Mouse (Mus musculus) adrenal gland, adult 8-10 months (tissue): ENCODE measurements around the gene Tmem88. TPM values are rescaled to one million over a fixed set of nuclear protein-coding genes. Genes with fewer than 3 reads are reported as not detected.
A peak's percentile ranks its signal among the peaks of the same experiment; 100 is the strongest.
"Not testable (repeated sequence)": the region's sequence is repeated elsewhere in the genome, so short reads cannot be mapped to it uniquely, and the experiment has no call there.

Experiments used
- DNase-seq: peaks from one replicate; pipeline ENCODE4 v3.0.0; 2022
- total RNA-seq, 4 experiments: library from RNA; stranded (reverse); gene quantifications; 2 replicates each; pipeline ENCODE4 v1.2.4; 2022

The Tmem88 gene
- total RNA-seq, 4 experiments from 2014 or later, result 6.3 to 16.0 (median 10.4) TPM

DNA sequence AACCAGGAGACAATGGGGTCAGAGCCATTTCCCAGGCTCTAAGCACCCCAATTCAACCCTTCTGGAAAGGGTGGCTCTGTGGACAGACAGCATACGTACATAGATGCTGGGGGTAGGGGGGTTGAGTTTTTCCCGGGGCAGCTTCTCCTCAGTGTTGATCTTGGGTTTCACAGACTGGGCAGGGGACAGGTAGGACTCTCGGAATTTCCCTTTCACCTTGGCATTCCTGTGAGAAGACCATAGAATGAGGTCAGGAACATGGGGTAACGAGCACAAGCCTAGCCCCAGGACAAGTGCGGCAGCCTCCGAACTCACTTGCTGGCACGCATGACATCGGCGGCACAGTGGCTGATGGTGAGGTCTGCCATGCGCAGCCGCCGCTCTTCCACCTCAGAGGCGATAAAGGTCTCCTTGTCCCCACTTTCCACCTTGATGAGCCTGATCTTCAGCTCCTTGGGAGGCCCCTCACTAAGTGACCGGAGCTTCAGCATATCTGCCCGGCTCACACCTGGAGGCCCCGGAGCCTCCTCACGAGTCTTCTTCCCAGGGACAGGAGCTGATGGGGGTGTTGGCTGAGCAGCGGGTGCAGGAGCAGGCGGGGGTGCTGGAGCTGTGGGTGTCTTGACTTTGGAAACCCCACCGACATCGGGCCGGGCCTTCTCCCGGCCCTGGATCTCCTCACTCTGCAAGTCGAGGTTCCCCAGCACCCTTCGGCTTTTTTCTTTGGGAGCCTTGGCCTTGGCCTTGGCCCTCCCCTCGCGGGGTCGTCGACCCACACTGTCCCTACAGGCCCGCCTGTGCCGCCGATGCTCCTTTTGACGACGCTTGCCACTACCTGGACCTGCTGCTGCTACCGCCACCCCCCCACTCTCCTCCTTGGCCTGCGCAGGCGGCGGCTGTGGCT, 5.9 kb upstream of the Tmem88 start:
- DNase-seq, result no peak

DNA sequence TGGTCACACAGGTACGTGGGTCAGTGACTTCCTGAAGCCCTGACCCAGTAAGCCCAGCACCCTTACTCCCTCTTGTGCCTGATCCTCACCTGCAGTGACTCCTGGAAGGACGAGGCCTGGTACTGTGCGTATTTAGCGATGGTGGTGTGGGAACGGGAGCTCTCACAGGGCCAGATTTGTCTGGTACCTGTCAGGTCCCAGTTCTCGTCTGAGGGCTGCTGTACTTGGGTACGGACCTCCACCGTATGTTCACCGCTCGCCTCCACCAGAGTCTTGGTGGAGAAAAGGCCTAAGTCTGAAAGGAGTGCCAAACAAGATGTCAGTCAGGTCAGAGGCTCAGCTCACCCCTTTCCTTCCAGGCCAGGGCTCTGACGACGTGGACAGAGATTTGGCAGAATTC, 4.0 kb upstream of the Tmem88 start:
- no peak for DNase-seq

DNA sequence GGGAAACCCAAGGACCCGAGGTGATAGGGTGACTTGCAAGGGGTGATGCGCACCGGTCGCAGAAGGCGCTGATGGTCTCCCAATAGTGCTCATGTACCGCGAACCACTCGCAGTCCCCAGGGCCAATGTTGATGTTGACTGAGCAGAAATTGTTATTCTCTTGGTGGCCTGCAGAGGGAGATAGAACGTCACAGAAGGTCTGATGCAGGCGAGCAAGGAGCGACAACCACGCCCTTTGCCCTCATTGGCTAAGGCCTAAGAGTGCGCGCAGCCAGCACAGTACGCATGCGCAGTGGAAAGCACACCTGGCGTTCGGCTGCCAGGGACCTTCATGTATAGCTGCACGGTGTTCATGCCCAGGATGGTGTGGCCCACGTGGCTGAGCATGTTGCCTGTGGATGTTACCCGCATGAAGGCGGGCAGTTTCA, 3.2 kb upstream of the Tmem88 start:
- peak; percentile 84 for DNase-seq

DNA sequence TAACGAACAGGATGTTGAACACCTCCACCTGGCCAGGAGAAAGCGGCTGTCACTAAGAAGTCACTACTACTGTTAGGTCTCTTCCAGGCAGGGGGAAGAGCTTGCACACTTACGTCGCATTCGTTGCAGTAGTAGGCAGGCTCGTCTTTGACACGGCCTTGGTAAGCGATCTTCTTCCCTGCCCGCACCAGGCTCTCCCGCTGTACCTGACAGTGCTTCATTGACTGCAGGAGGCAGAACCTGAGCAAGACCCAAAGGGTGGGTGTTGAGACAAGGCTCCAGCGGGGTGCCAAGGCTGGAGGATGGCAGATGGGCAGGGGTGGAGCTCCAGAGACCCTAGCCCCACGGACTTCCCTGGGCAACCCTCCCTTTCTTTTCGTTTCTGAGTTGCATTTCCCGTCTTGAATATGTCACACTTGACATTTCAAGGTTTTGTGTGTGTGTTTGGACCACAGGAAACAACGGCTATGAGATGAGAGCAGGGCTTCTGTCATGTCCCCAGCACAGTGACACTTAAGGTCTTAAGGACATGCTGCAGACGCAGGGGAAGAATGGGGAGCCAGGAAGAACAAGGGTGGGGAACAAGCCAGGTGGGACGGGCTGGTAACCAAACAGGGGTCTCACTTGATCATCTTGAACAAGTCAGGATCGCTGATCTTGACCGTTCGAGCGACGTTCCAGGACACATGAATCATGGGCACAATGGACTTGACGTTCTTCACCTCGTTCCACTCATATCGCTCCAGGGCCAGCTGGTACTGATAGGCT, 2.2 kb upstream of the Tmem88 start:
- no peak for DNase-seq

DNA sequence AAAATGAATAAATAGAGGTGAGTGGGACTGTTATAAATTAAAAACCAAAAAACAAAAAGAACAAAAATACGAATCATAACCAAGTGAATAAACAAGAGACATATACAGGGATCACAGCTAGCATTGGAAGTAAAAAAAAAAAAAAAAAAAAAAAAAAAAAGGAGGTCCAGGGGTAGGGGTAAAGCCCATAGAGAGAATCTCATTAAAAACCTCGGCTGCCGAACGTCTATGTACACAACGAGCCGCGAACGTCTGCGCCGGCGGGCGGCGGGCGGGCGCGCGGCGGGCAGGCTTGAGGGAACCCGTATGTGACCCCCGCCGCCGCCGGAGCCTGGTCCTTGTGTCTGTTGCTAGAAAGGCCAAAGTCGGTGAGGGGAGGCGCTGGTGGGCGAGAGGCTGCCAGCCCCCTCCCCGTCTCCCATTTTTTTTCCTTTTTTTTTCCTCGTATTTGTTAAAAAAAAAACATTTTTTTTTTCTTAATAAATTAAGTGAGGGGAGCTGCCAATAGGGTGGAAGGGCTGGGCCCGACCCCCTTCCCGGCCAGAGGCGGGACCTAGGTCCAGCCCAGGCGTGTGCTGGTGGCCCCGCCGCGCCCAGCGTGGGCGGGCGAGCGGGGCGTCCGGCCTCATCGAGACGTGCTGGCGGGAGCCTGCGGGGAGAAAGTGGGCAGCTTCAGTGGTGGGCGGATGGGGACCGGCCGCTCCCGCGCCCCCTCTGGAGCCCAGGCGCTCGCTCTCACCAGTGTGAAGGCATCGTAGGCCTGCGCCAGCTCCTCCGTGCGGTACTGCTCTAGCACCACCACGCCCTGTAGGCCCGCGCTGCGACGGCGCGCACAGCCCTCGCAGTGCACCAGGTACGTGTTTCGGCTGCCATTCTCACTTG, 1.4 kb upstream of the Tmem88 start:
- no peak for DNase-seq

DNA sequence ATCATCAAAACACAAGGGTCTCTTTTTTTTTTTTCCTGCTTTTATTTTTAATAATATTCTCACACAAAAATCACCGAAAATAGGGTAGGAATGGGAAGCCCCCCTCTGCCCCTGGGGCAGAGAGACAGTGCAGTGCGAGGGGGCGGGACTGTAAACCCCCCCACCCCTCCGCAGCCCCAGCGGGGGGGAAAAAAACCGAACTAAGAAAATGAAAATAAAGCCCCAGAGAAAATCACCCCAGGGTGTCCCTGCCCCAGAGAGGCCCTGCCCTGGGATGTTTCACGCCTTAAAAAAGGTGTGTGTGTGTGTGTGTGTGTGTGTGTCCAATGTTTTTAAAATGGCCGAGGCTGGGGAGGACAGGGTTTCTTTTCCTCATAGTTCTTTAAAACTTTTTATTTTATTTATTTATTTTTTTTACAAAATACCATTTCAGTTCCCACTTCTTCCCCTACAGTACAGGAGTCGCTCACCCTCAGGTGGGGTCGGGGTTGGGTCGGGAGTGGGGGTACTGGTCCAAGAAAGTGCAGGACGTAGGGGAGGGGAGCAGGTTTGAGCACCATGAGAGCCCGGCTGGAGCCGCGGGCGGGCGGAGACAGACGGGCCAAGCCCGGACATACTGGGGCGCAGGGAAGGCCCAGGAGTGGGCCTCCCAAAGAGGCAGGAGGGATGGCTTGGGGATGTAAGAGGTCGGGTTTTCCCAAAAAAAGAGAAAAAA, 609 bp upstream of the Tmem88 start:
- DNase-seq, result no peak

DNA sequence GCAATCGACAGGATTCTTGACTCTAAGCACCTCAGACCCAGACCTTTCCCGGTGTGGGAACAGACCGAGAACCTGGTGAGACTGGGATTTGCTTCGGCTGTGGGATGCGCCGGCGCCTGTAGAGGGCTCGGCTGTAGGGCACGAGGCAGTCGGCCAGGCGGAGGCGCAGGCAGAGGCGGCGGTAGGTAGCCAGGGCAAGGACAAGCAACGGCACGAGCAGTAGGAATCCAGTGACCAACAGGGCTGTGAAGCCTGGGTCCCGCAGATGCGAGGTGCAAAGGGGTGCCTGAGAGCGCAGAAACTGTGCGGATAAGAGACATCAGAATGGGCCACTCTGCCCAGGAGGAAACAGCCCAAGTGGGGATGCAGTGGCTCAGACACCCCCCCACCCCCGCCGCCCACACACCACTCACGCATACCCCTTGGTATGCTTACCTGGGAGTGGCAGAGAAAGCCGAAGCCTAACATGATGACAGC, 415 bp downstream of the Tmem88 start:
- DNase-seq, result no peak

DNA sequence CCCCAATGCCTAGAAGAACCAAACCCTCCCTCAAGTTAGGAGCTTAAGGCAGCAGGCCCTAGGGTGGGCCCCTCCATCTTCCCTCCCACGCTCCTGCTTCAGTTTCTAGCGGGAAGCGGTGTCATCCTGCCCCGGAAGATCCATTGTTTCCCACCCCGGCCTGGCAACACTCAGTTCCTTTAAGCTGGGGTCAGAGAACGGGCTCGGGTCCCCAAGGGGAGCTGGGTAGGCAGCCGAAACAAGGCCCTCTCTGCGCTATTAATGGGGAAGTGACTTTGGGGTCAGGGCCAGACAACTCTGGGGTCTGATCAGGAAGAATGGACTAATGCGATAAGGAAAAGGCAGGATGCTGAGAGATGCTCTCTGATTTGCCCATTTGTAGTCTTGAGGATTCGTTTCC, 1.3 kb downstream of the Tmem88 start:
- no peak for DNase-seq

DNA sequence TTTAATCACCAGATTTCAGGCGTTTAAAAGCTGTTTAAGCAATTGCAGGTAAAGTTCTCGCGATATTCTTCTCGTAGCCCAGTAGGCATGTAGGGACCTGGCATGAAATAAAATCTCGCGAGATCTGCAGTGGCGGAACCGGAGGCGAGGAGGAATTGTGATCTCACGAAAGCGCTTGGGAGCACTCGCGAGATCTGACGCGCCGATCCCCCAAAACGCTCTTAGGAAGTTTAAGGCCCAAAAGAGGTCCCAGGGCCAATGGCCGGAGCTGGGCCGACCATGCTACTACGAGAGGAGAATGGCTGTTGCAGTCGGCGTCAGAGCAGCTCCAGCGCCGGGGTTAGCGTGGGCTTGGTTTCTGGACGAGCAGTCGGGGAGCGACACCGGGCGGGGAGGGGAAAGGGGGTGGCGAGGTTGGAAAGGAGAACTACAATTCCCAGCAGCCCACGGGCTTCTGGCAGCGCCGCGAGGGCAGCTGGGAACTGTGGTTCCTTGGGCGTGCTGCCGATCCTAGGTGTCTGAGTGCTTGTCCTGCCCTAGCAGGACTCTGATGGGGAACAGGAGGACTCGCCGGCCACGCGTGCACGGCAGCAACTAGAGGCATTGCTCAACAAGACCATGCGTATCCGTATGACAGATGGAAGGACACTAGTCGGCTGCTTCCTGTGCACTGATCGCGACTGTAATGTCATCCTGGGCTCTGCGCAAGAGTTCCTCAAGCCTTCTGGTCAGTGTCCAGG, 2.2 kb downstream of the Tmem88 start:
- DNase-seq, result peak; percentile 97

DNA sequence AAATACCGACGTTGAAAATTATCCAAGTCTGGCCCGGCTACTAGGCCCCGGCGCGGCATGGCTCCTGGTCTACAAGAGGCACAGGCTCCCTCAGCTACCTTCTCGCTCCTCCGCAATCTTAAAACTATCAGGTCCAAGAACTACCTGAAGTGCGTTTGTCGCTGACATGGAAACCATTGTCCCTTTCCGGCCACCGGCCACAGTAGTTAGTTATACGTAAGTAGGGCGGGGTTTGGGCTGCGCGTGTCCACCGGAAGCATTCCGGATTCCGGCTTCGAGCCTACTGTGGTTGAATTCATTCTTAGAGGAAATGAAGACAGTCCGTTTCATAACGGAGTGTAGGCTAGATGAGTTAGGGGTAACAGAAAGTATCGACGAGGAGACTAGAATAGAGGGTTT, 2.8 kb downstream of the Tmem88 start, which contains the start of the genes Naa38 and Cyb5d1:
TSS of gene Naa38 (plus strand) at position 253 of the 399 bp plus-strand sequence.
TSS of gene Cyb5d1 (minus strand) at position 397 of the 399 bp plus-strand sequence.
- DNase-seq, result peak; percentile 89

DNA sequence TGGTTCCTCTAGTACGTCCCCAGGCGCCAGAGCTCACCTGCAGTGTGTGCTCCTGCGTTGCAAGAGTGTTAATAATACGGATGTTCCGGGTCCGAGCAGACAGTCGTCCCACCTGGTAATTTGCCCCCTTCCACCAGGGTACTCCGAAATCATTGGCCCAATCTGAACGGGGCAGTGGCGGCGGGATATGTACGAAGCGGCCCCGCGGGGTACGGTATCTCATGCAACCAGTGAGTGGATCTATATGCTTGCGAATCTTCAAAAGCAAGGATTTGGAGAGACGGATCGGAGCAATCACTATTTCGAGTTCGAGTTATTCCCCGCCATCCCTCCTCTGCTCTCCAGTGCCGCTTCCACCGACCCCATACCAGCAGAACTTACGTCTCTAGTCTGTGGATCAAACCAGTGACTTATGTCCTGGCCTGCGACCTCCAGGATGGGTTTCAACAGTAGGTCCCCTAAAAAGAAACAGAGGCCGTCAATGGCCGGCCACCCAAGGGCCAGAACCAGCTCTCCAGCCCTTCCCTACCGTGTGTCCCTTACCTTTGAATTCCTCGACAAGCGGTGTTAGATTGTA, 3.4 kb downstream of the Tmem88 start:
- not testable (repeated sequence) for DNase-seq

DNA sequence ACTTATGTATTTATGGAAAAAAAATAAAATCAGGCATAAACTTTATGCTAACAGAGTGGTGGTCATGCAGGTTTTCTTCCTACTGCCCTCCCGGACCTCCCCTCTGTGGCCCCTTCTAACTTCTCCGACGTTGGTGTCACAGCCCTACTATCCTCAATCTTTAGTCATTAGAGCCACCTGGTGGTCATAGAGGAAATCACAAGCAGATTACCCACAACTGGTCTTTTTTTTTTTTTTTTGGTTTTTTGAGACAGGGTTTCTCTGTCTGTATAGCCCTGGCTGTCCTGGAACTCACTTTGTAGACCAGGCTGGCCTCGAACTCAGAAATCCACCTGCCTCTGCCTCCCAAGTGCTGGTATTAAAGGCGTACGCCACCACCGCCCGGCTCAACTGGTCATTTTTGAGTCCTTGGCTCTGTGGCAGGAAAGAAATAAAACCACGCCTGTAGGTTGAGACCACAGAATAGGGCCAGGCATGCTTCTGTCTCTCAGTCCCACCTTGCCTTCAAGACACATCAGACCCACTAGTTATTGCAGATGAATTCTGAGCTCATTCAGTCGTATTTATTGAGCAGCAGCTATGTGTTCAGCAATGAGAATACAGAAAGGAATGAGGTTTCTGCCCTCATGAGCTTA, 7.5 kb downstream of the Tmem88 start:
- DNase-seq, result no peak

DNA sequence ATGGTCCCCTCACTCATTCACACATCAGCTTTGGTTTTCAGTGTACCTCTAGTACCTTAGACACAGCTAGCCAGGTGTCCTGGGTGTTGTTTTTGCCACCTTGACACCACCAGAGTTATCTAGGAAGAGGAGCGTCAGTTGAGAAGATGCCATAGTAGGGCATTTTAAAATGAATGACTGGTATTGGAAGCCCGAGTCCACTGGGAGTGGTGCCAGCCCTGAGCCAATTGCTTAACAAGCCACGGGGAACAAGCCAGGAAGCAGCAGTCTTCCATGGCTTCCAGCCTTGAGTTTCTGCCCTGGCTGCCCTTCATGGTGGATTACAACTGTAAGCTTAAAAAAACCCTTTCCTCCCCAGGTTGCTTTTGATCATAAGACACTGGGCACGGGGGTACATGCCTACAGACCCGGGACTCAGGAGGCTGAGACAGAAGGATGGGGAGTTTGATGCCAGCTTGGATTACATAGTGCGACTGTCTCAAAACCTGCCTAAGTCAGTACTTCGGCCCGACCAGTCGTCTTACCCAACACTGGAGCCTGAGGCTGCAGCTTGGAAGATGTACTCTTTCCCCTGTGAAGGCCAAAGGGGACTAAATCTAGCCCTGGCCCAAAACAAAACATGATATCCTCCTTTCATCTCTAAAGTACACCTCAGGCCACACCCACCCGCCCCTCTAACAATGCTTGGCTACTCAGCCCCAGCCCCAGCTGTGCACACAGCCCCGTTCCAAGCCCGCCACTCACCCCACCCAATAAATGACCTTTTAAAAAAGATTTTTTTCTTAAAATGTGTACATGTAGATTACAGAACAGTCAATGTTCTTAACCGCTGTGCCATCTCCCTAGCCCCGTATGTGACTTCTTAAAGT, 8.3 kb downstream of the Tmem88 start:
- peak; percentile 79 for DNase-seq

DNA sequence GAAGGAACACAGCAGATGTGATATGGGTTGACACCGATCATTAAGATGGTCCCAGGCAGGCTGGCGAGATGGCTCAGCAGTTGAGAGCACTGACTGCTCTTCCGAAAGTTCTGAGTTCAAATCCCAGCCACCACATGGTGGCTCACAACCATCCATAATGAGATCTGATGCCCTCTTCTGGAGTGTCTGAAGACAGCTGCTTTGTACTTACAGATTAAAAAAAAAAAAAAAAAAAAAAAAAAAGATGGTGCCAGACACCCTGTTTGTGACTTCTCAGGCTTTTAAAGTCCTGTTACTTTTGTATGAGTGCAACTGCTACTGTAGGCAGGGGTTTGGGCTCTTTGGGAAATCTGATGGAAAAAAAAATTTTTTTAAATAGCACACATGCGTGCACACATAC, 9.4 kb downstream of the Tmem88 start:
- DNase-seq, result no peak

DNA sequence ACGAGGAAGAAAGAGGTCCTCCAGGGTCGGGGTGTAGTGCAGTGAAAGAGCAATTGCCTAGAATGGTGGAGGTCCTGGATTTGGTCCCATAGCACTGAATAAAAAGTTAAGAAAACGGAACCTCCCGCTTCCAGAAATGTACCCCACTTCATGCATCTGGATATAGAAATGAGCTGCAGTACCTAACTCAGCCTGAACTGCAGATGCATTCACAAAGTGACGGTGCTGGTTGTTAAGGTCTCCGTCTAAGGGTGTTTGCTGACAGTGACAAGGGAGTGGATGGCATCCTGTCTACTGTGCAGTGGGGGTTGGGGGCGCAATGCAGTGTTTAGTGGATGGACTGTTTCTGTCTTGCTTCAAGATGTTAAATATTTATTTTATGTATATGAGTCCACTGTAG, 11.3 kb downstream of the Tmem88 start:
- no peak for DNase-seq

DNA sequence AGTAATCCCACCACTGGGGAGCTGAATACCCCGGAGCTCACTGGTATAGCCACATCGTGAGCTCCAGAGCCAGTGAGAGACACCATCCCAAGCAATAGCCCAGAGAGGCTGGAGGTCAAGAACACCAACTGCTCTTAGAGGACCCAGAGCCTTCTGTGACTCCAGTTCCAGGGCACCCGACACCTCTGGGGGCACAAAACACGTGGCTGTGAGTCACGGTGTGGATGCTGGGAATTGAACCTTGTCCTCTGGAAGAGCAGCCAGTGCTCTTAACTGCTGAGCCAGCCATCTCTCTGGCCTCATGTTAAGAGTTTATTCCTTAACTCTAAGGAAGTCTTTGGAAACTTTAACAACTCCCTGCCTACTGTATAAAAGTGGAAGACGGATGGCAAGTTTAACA, 13.1 kb downstream of the Tmem88 start:
- no peak for DNase-seq

DNA sequence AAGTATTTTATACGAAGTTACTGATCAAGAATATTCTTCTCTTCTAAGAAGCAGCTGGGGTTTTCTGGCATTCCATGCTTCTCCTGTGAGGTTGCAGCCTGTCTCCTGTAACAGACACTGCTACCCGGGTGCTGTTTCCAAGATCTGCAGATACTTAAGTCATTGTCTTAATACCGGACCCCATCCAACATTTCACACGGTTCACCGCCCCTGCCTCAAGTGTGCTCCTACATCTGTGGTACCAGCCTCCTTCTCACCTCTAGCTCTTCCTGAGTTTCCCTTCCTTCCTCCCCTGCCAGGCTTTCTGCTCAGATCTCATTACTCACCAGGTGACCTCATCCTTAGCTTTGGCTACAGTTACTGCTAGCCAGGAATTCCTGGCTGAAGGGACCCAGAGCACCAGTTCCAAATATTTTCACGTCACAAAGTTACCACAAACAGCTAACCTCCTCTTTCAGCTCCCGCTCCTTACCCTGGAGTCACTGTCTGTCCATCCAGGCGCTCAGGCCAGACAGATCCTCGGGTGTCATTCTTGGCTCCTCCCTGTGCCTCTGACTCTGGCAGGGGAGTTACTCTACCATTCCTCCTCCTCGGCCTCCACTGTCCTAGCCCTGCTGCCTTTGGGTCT, 15.4 kb downstream of the Tmem88 start:
- DNase-seq, result no peak

DNA sequence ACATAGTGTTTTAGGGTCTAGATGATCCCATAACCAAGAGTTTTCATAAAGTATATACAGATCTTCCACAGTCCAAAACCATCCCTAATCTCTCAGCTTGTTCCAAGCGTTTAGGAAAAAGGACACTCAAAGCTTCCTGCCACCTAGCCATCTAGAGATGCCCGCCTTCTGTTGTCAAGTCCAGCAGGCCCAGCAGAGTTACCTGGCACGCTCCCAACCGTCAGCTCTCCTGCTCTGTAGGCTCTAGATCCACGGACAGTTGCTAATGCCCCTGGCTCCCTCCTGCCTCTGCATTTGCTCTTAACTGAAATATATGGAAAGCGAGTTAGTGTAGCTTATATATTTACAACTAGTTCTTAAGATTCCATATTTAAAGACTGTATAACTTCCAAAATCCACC, 16.7 kb downstream of the Tmem88 start:
- no peak for DNase-seq

DNA sequence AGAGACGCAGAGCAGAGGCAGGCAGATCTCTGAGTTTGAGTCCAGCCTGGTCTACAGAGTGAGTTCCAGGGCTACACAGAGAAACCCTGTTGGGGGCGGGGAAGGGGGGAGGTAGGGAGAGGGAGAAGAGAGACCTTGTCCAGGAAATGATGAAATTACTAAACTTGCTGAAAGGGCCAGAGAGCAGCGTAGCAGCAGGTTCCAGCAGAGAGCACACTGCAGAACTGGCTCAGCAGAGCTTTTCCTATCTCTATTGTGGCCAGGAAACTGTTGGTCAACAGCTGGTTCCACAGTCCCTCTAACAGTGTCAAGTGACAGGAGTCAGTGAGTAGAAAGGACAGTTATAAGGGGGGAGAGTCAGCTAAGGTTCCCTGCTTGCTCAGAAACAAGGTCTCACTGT, 18.4 kb downstream of the Tmem88 start:
- no peak for DNase-seq
